Mouse (Mus musculus): Measurements from ENCODE around the gene Baiap2.

The Baiap2 gene

GRCm38 (mm10) chr11:120012702-120013101 is 70.1 kb downstream of the Baiap2 start:
- DNase-seq (ENCODE audit: low spot score): no peak

- peak; percentile 76 for DNase-seq (ENCODE audit: low spot score)
Observed at GRCm38 (mm10) chr11:120013174-120013711, 70.7 kb downstream of the Baiap2 start.

GRCm38 (mm10) chr11:120014758-120015157 is 72.2 kb downstream of the Baiap2 start:
- DNase-seq (ENCODE audit: low spot score): no peak

GRCm38 (mm10) chr11:120017011-120017410 is 74.4 kb downstream of the Baiap2 start:
- DNase-seq (ENCODE audit: low spot score): no peak

- DNase-seq (ENCODE audit: low spot score): no peak
Observed at GRCm38 (mm10) chr11:120019542-120020440, 77.2 kb downstream of the Baiap2 start.

GRCm38 (mm10) chr11:120021367-120021766 is 78.8 kb downstream of the Baiap2 start:
- DNase-seq (ENCODE audit: low spot score): no peak

GRCm38 (mm10) chr11:120022216-120022615 is 79.7 kb downstream of the Baiap2 start:
- no peak for DNase-seq (ENCODE audit: low spot score)

GRCm38 (mm10) chr11:120022841-120023240 is 80.3 kb downstream of the Baiap2 start:
- no peak for DNase-seq (ENCODE audit: low spot score)

GRCm38 (mm10) chr11:120026941-120027340 is 84.4 kb downstream of the Baiap2 start:
- DNase-seq (ENCODE audit: low spot score): no peak

- DNase-seq (ENCODE audit: low spot score): no peak
Observed at GRCm38 (mm10) chr11:120028319-120029092, 85.9 kb downstream of the Baiap2 start.

GRCm38 (mm10) chr11:120029431-120030144 is 87.0 kb downstream of the Baiap2 start:
- no peak for DNase-seq (ENCODE audit: low spot score)

- DNase-seq (ENCODE audit: low spot score): no peak
Observed at GRCm38 (mm10) chr11:120030145-120030901, 87.8 kb downstream of the Baiap2 start.

GRCm38 (mm10) chr11:120032052-120032451 is 89.5 kb downstream of the Baiap2 start:
- DNase-seq (ENCODE audit: low spot score): no peak

GRCm38 (mm10) chr11:120033473-120033872 is 90.9 kb downstream of the Baiap2 start:
- DNase-seq (ENCODE audit: low spot score): no peak

GRCm38 (mm10) chr11:120034306-120034705 is 91.7 kb downstream of the Baiap2 start:
- no peak for DNase-seq (ENCODE audit: low spot score)

GRCm38 (mm10) chr11:120034762-120035161 is 92.2 kb downstream of the Baiap2 start:
- no peak for DNase-seq (ENCODE audit: low spot score)

GRCm38 (mm10) chr11:120039581-120039980 is 97.0 kb downstream of the Baiap2 start:
- no peak for DNase-seq (ENCODE audit: low spot score)

GRCm38 (mm10) chr11:120040440-120040839 is 97.9 kb downstream of the Baiap2 start:
- no peak for DNase-seq (ENCODE audit: low spot score)

GRCm38 (mm10) chr11:120041191-120042123 is 98.9 kb downstream of the Baiap2 start:
- DNase-seq (ENCODE audit: low spot score): no peak
